Mouse (Mus musculus) ES-CJ7 (cell line): ENCODE measurements at regions not wholly inside any gene's neighbourhood (a gene's known extent, or its start where the extent isn't known, plus 50 kb on each side); places are given as distances from the start of the nearest gene placed in this dataset.
A peak's percentile ranks its signal among the peaks of the same experiment; 100 is the strongest.

Source experiments
- DNase-seq: peaks from one replicate; pipeline ENCODE4 v3.0.0; 2011; ENCODE audit warnings: low read depth, low spot score

DNA sequence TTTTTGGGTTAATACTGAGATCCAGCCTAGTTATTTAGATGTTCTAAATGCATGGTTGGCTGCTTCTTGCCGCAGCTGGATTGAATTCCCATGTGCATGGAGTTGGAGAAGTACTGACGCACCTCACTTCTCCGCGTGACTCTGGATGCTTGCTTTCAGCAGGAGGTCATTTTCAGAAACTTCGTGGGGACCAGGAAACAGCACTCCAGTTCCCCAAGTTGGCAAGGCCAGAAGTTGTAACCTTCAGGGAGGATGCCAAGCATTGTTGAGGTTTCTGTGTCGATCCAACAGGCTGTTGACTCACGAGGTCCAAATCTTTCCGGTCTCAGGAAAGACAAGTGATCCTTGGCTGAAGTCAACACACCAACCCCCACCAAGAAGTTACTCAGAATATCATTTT is 167.6 kb upstream of the Dpt start:
- no peak for DNase-seq

- DNase-seq, result no peak
These were observed 164.8 kb upstream of the Atp1b1 start for GRCm38 (mm10) chr1:164622946-164623345.

GRCm38 (mm10) chr1:164622417-164622816 is 164.3 kb upstream of the Atp1b1 start:
- DNase-seq, result no peak

DNA sequence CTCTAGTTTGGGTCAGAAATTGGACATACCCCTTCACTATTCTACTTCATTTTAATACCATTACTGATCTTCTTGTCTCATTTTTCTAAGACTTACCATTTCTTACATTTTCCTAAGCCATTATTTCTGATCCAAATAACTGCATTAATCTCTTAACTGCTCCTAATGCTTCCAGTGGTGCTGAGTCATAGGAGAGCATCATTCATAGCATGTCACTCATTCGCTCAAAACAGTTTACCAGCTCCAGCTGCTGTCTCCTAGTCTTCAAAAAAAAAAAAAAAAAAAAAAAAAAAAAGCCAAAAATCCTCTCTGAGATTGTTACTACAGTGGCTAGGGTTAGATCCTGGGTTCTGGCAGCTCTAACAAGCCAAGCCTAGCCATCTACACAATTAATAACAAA is 162.0 kb upstream of the Atp1b1 start:
- DNase-seq, result no peak

GRCm38 (mm10) chr1:164617871-164618270 is 159.7 kb upstream of the Atp1b1 start:
- DNase-seq, result no peak

DNA sequence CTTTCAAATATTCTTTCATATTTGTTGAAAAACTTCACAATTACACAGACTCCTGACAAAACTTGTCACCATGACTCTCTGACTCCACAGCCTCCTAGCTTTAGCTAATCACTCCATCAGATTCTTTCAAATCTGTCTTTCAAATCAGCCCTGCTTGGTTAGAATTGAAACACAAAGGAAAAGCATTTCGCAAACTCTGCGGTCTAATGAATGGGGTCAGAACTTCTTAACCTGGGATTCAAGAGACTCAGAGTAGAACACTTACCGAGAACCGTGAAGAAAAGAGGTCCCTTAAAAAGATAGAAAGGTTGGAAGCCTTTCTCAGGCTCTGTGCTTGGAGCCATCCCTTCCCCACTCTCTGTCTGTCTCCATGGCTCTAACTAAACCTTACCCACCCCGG is 148.9 kb upstream of the Atp1b1 start:
- no peak for DNase-seq

DNA sequence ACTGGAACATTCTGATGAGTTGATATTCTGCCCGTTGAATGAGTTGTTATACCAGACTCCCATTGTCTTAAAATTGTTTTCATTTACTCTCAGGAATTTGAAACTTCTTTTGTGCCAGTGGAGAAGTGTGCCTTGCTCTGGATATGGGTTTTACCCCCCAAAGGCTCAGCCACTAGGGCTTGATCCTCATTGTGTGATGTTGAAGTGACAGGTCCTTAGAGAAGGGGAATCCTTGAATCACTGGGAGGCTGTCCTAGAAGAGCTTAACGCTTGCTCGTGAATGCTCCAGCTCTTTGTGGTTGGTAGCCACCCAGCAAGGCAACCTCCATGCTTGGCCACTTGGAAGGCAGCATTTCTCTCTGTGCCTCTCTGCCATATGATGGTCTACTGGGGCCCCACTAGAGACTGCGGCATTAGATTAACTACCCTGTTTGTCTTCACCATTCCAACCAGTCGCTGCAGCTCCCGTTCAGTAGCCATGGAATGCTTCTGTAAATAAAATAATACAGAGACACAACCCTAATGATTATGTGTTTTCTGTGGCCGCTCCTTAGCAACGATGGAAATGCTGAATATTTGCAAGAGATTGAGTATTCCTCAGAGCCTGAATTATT is 148.1 kb upstream of the Atp1b1 start:
- DNase-seq, result no peak

DNA sequence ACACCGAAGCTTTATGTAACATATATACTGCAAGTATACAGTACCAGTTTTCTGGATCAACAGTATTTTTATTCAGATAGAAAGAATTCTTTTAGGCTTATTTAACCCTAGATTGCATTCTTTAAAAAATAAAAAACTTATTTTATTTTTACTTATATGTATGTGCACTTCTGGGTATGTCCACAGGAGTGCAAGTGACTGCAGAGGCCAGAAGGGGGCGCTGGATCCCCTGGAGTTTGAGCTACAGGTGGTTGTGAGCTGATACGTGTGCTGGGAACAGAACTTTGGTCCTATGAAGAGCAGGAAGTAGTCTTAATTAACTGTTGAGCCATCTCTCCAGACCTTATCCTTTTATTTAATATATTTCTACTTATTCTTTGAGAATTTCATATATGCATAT is 145.3 kb upstream of the Atp1b1 start:
- peak; percentile 23 for DNase-seq

GRCm38 (mm10) chr1:164602568-164602967 is 144.4 kb upstream of the Atp1b1 start:
- no peak for DNase-seq

DNA sequence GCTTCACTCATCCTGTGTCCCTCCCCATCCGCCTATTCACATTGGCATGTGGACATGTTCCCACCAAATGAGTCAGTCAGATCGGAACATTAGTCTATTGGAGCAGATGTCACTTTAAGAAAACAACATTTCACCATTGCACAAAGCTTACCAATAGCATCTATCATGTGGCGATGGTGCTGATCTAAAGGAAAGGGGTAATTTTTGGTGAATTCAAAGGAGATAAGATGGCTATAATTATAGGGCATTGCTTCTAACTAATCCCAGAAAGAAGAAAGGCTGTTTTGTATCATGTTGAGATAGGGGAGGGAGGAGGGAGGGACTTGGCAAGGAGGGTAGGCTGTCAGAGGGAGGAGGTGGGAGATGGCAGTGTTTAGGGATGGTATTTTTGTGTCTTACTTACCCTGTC is 132.1 kb upstream of the Atp1b1 start:
- DNase-seq, result no peak

- no peak for DNase-seq
These were observed 128.2 kb upstream of the Atp1b1 start for GRCm38 (mm10) chr1:164586066-164586989.

GRCm38 (mm10) chr1:164576856-164577489 is 118.8 kb upstream of the Atp1b1 start:
- peak; percentile 34 for DNase-seq

DNA sequence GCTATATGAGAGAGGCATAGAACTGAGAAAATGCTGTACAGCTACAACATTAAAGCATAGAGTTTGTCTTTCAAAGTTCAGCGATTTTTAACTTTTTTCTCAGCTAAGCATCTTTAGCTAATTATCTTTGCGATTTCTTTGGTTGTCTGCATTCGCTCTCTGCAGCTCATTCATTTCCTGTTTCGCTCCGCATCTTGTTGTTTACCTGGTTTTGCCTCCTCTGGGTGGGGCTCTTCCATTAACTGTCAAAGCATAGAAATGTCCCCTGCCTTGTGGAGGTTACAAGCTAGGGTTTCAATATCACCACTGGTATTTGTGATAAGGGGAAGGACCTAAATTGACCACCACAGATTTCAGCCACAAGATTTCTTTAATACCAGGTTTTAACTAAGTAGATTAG is 115.5 kb upstream of the Atp1b1 start:
- no peak for DNase-seq

- no peak for DNase-seq
These were observed 114.0 kb upstream of the Atp1b1 start for GRCm38 (mm10) chr1:164572183-164572582.

DNA sequence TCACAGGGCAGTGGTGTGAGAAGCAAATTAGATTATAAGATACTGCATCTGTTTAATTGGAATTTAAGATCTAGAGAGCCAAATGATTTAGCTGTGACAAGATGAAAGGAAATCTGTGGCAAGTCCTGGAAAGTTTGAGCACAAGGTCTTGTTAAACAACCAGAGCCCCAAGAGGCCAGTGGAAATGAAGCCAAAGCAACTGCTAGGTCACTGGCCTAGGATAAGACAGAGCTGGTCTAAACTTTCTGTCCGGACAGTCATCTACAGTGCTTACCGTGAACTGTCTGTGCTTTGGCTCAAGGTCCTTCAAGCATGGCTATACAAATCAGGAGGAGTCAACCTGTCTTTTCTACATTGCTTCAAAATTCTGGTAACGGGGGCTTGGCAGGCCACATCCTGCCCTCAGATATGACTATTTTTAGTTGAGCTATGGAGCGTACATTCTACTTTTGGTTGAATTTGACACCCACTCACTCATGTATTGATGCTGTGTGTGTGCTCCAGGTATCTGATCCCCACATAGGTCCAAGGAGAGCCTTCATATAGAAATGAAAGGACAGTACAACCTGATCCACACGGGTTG is 113.4 kb upstream of the Atp1b1 start:
- DNase-seq, result no peak

DNA sequence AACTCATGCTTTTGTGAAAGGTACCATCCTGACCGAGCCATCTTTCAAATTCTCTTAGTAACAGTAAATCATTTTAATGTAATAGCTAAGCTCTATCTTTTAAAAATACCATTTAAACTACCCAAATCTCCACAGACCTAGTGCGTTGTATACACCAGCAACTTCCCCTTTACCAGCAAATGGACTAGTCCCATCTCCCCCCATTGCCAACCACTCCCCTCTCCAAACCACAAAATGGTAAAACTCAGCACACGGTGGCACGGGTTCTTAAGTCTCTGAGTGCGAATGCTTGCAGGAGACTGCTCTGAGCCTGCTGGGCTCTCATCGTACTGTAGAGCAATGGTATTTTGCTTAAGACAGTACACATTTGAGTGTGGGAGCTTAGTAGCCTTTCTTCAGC is 106.7 kb upstream of the Atp1b1 start:
- DNase-seq, result no peak

DNA sequence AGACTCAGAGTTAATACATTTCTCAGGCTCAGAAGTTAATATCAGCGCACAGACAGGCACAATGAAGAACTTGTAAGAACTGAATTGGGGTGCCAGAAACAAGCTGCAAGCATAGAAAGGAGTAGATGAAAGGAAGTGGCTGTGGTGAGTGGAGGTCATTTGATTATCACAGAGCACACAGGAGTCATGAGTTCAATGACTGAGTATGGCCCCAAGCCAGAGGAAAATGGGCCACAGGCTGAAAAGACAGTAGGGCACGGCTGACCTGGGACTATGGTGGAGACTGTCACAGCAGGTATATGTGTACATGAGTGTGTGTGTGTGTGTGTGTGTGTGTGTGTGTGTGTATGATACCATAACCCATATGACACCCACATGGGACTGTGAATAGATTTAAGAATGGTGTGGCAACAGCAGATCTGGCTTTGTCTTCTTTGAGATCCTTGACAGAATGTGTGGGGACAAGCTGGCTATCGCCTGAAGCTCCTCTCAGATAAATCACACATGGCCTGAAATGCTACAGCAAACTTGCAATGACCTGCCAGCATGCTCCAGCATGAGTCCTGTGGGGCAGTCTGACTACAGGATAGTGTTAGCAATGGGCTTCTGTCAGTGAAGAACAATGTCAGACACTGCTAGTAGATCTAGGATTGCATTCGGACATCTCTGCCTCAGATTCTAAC is 101.5 kb upstream of the Atp1b1 start:
- DNase-seq, result no peak

GRCm38 (mm10) chr1:164552658-164553057 is 94.5 kb upstream of the Atp1b1 start:
- peak; percentile 87 for DNase-seq

GRCm38 (mm10) chr1:164551019-164551418 is 92.9 kb upstream of the Atp1b1 start:
- peak; percentile 84 for DNase-seq

DNA sequence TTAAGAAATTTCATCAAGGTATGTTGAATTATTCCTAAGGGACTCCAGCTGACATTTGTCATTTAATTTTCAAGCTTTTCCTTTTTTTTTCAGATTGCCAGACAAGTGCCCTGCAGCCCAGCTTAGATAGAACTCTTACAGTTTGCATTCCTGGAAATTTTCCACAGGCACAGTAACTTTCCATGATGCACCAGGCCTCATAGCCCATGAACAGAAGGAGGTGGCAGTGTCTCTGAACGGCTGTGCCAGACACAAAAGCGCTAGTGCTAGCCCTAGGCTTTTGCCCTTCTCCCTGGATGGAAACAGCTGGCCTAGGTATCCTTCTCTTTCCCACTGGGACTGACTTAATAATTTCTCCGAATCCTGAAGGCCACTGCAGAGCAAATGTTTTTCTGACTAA is 92.4 kb upstream of the Atp1b1 start:
- DNase-seq, result no peak

GRCm38 (mm10) chr1:164548071-164548470 is 89.9 kb upstream of the Atp1b1 start:
- no peak for DNase-seq

GRCm38 (mm10) chr1:164545843-164546242 is 87.7 kb upstream of the Atp1b1 start:
- DNase-seq, result no peak
